Mouse (Mus musculus): ENCODE results near the gene Sgk1. TPM values are rescaled to one million over a fixed set of nuclear protein-coding genes. Genes with fewer than 3 reads are reported as not detected.
A peak's percentile ranks its signal among the peaks of the same experiment; 100 is the strongest.

Gene Sgk1
- 27.7 and 29.6 TPM in 2 replicates for polyA plus RNA-seq (2014; fragmentation: Nextera tagmentation; extraction: Ambion mirVana)

DNA sequence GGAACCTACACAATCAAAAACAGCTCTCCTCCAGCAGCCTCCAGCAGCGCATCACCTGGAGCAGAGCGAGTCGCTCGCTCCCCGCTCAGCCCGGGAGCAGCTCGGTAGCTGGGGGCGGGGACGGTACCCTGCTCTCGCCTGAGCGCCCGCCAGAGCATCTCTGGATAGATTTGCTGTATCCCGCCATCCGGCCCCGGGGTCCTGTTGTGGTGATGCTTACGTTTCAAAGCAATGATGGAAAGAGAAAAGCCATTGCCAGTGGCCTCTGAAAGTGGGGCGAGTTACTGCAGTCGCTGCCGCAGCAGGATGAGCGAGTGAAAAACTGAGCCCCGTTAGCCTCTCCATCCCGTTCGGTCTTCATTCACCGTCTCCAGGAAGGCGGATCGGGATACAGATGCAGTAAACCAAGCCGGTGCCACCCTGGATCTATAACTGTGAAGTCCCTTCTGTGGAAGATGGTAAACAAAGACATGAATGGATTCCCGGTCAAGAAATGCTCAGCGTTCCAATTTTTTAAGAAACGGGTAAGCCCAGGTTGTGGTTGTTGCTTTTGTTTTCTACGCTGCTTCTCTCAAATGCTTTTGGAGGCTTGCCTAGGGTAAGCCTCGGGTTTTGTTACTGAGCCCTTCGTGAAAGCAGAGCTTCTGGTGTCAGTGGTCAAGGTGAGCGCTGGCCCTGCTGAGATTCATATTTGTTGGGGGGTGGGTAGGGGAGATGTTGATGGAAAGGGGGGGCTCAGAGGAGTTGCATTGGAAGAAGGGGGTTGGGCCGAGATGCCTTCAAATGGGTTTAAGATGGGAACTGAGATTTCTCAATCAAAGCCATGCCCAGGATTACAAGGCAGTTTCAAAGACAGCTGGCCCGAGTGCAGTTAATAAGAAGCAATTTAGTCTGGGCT, at the start of gene Sgk1:
Sgk1 (plus strand) TSS at position 1 of the 898 bp plus-strand sequence.
- H3K27ac ChIP-seq (ENCODE audit: low read depth): no peak within 1 kb of the TSS
- DNase-seq (ENCODE audit: low spot score): peak; percentile 67
- no peak within 1 kb of the TSS for H3K9ac ChIP-seq (ENCODE audit: low read length)
- peak within 1 kb of the TSS; percentile 46 for H3K4me2 ChIP-seq (ENCODE audit: low read length)
- WGBS: 3% methylated on average over 36 of the region's 36 CpGs
- peaks cover 17% of the 10 kb centered on the region for H3K27me3 ChIP-seq (replicated peaks; ENCODE audit: control insufficient read depth, insufficient read depth, low read length)
- H3K4me1 ChIP-seq (replicated peaks; ENCODE audit: control insufficient read depth, insufficient read depth, low read length): peaks cover 7% of the 10 kb centered on the region
- no peaks in the 10 kb centered on the region for H3K9me3 ChIP-seq (ENCODE audit: control insufficient read depth, low read length)
- no peak for ATAC-seq (replicated peaks; ENCODE audit: low FRiP score, low TSS enrichment, low read depth)
- peak within 1 kb of the TSS; percentile 20 for H3K4me3 ChIP-seq (ENCODE audit: low read depth, low read length)
- no peaks in the 10 kb centered on the region for H3K36me3 ChIP-seq (ENCODE audit: control insufficient read depth, insufficient read depth, low read length)

DNA sequence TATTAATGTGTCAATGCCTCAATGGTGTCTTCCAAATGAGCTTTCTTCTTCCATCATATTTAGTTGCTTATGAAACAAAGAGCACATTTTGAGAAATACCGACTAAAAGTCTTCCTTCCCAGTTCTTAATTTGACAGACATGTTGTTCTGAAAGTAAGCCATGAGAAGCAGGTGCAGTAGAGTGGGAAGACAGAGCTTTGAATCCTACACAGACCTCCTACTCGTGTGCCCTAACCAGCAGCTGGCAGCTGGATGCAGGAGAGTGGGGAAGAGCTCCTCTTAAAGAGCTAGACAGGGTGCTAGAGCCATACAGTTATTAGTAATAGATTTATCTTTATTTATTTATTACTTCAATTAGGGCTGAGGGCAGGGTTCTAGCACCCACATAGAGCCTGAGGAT, 49.7 kb upstream of the Sgk1 start:
- H3K4me3 ChIP-seq (ENCODE audit: low read depth, low read length): no peak overlapping the region
- no peaks in the 10 kb centered on the region for H3K27me3 ChIP-seq (replicated peaks; ENCODE audit: control insufficient read depth, insufficient read depth, low read length)
- H3K4me2 ChIP-seq (ENCODE audit: low read length): no peak overlapping the region
- no peaks in the 10 kb centered on the region for H3K9me3 ChIP-seq (ENCODE audit: control insufficient read depth, low read length)
- H3K9ac ChIP-seq (ENCODE audit: low read length): no peak overlapping the region
- 69% methylated on average over 2 of the region's 2 CpGs for WGBS
- no peak overlapping the region for H3K27ac ChIP-seq (ENCODE audit: low read depth)
- no peak for ATAC-seq (replicated peaks; ENCODE audit: low FRiP score, low TSS enrichment, low read depth)
- no peak for DNase-seq (ENCODE audit: low spot score)
- H3K36me3 ChIP-seq (ENCODE audit: control insufficient read depth, insufficient read depth, low read length): no peaks in the 10 kb centered on the region
- H3K4me1 ChIP-seq (replicated peaks; ENCODE audit: control insufficient read depth, insufficient read depth, low read length): peaks cover 8% of the 10 kb centered on the region

DNA sequence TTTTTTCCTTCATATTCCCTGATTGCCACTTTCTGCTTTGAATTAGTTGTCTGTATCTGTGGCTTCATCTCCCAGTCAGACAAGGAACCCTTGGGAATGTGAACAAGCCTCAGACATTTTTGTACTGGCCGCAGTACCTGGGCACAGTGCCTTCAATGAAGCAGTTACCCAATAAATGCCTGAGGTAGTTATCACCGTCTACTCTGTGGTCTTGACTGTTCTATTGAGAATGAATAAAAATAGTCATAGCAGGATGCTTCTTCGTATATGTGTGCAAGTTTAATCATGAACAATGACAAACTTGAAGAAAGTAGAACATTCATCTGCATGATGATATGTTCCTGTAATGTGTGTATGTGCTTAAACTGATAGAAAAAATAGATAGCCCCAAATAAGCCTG, 48.2 kb upstream of the Sgk1 start:
- Histone ChIP-seq H3K4me1 (replicated peaks; ENCODE audit: control insufficient read depth, insufficient read depth, low read length) (peaks cover 5% of the 10 kb centered on the region), H3K27me3 (replicated peaks; ENCODE audit: control insufficient read depth, insufficient read depth, low read length) (no peaks in the 10 kb centered on the region), H3K4me3 (ENCODE audit: low read depth, low read length) (no peak overlapping the region), H3K4me2 (ENCODE audit: low read length) (no peak overlapping the region), H3K9me3 (ENCODE audit: control insufficient read depth, low read length) (no peaks in the 10 kb centered on the region), H3K27ac (ENCODE audit: low read depth) (no peak overlapping the region), H3K36me3 (ENCODE audit: control insufficient read depth, insufficient read depth, low read length) (no peaks in the 10 kb centered on the region), H3K9ac (ENCODE audit: low read length) (no peak overlapping the region)
- 88% methylated on average over 3 of the region's 3 CpGs for WGBS
- no peak for ATAC-seq (replicated peaks; ENCODE audit: low FRiP score, low TSS enrichment, low read depth)
- no peak for DNase-seq (ENCODE audit: low spot score)

DNA sequence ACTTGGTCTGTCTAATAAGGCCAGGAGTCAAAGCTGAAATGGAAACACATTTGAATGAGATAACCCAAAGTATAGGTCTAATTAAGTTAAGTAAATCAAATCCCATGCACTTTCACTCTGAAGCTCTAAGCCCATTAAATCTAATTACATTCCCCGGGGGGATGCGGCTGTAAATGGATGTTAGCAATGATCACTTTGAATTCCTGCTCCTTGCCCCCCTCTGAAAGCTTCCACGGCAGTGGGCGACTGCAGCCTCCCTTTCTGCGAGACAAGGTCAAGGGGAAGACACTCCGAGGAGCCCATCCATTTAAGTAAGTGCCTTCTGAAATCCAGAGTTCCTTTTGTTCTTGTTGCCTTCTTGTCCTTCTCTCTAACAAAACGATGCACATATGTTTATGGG, 46.9 kb upstream of the Sgk1 start:
- Histone ChIP-seq H3K9me3 (ENCODE audit: control insufficient read depth, low read length) (no peaks in the 10 kb centered on the region), H3K4me1 (replicated peaks; ENCODE audit: control insufficient read depth, insufficient read depth, low read length) (no peaks in the 10 kb centered on the region), H3K4me3 (ENCODE audit: low read depth, low read length) (no peak overlapping the region), H3K9ac (ENCODE audit: low read length) (no peak overlapping the region), H3K27me3 (replicated peaks; ENCODE audit: control insufficient read depth, insufficient read depth, low read length) (no peaks in the 10 kb centered on the region), H3K4me2 (ENCODE audit: low read length) (no peak overlapping the region), H3K27ac (ENCODE audit: low read depth) (no peak overlapping the region), H3K36me3 (ENCODE audit: control insufficient read depth, insufficient read depth, low read length) (no peaks in the 10 kb centered on the region)
- DNase-seq (ENCODE audit: low spot score) (no peak), ATAC-seq (replicated peaks; ENCODE audit: low FRiP score, low TSS enrichment, low read depth) (no peak)
- WGBS: 55% methylated on average over 7 of the region's 7 CpGs

DNA sequence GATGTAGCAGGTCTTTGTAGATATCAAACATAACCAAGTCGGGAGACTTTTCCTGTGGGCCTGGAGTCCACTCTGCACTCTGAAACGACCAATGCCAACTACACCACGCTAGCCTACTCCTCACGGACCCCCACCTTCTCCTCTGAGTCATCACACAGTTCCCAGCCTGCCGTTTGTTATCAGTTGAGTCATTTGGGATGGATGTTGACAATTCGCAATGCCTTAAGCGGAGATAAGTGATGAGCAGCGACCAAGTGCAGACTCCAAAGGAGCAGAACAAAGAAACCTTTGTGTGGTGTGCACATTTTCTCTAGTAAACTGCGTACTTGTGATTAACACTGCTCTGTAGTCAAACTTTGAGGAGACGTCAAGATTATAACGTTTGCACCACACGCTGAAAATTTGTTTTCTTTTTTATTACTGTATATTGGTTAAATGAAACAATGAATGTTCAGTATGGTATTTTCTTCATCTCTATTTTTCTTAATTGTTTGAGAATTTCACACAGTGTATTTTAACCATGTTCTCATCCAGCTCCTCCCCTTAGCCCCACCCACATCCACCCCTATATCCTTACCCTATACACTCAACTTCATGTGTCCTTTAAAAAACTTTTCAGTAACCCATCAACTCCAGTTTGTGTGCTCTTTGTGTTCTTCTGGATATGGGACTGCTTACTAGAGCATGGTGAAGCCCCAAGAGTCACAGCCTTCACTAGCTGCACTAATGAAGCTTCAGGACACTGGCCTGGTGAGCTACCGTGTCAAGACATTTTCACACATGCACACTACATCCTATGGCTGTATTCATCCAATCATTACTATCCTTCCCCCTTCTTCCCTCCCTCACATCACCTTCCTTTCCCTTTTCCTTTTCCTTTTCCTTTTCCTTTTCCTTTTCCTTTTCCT, 42.5 kb upstream of the Sgk1 start:
- Histone ChIP-seq H3K27ac (ENCODE audit: low read depth) (no peak overlapping the region), H3K9ac (ENCODE audit: low read length) (no peak overlapping the region), H3K4me3 (ENCODE audit: low read depth, low read length) (no peak overlapping the region), H3K4me1 (replicated peaks; ENCODE audit: control insufficient read depth, insufficient read depth, low read length) (no peaks in the 10 kb centered on the region), H3K27me3 (replicated peaks; ENCODE audit: control insufficient read depth, insufficient read depth, low read length) (no peaks in the 10 kb centered on the region), H3K36me3 (ENCODE audit: control insufficient read depth, insufficient read depth, low read length) (no peaks in the 10 kb centered on the region), H3K9me3 (ENCODE audit: control insufficient read depth, low read length) (no peaks in the 10 kb centered on the region), H3K4me2 (ENCODE audit: low read length) (no peak overlapping the region)
- DNase-seq (ENCODE audit: low spot score): no peak
- ATAC-seq (replicated peaks; ENCODE audit: low FRiP score, low TSS enrichment, low read depth): peak; percentile 81
- 49% methylated on average over 13 of the region's 13 CpGs for WGBS

DNA sequence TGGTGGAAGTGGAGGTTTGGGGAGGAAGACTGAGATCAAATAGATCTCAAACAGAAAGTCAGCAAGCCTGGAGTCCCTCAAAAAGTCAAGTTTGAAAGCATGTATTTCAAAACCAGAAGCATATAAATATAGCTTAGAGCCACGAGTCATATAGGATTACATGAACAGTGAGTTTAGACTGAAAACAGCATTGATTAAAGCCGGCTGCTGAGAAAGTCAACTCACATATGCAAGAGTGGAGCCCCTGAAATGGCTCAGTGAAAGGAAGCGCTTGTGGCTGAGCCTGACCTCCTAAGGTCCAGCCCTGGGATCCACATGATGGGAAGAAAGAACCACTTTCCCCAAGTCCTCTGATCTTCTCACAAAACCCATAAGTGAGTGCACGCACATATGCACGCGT, 38.7 kb upstream of the Sgk1 start:
- no peaks in the 10 kb centered on the region for H3K9me3 ChIP-seq (ENCODE audit: control insufficient read depth, low read length)
- no peak overlapping the region for H3K4me3 ChIP-seq (ENCODE audit: low read depth, low read length)
- no peak overlapping the region for H3K27ac ChIP-seq (ENCODE audit: low read depth)
- DNase-seq (ENCODE audit: low spot score) (no peak), ATAC-seq (replicated peaks; ENCODE audit: low FRiP score, low TSS enrichment, low read depth) (no peak)
- H3K4me1 ChIP-seq (replicated peaks; ENCODE audit: control insufficient read depth, insufficient read depth, low read length): no peaks in the 10 kb centered on the region
- no peaks in the 10 kb centered on the region for H3K27me3 ChIP-seq (replicated peaks; ENCODE audit: control insufficient read depth, insufficient read depth, low read length)
- WGBS: 78% methylated on average over 6 of the region's 6 CpGs
- no peaks in the 10 kb centered on the region for H3K36me3 ChIP-seq (ENCODE audit: control insufficient read depth, insufficient read depth, low read length)
- no peak overlapping the region for H3K4me2 ChIP-seq (ENCODE audit: low read length)
- H3K9ac ChIP-seq (ENCODE audit: low read length): no peak overlapping the region

DNA sequence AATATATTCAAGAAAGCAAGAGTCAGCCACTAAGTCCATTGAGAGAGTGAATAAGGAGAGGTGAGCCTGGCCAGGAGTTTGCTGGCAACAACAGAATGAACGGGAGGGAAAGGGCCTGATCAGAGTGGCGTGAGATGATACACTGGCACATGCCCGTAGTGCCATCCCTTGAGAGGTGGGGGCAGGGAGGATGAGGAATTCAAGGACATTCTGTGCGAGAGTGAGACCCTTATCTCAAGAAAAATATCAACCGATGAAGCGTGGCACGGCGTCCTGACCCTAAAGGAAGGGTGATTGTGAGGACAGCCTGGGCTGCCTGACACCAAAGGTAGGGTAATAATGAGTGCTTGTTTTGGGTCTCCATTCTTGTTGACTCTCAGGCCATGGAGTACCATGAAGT, 38.1 kb upstream of the Sgk1 start:
- no peak for ATAC-seq (replicated peaks; ENCODE audit: low FRiP score, low TSS enrichment, low read depth)
- no peaks in the 10 kb centered on the region for H3K9me3 ChIP-seq (ENCODE audit: control insufficient read depth, low read length)

DNA sequence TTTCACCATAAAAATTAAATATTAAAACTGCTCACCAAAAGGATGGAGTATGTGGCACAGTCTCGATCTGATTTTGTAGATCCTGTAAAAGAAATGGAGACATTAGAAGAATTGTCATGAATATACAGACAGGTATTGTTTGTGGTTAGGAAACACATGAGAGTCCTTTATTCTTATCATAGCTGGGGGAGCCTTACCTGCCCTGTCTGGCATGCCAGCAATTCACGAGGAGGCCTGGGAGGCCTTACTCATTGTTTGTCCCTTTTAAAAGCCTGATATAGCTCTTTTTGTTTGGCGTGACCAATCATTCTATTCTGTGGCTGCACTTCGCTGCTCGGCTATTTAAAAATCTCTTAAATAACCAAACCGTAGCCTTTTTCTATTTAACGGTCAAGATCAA, 37.6 kb upstream of the Sgk1 start:
- DNase-seq (ENCODE audit: low spot score): no peak
- Histone ChIP-seq H3K27ac (ENCODE audit: low read depth) (no peak overlapping the region), H3K4me2 (ENCODE audit: low read length) (no peak overlapping the region), H3K27me3 (replicated peaks; ENCODE audit: control insufficient read depth, insufficient read depth, low read length) (no peaks in the 10 kb centered on the region), H3K4me3 (ENCODE audit: low read depth, low read length) (no peak overlapping the region), H3K36me3 (ENCODE audit: control insufficient read depth, insufficient read depth, low read length) (no peaks in the 10 kb centered on the region), H3K9ac (ENCODE audit: low read length) (no peak overlapping the region), H3K9me3 (ENCODE audit: control insufficient read depth, low read length) (no peaks in the 10 kb centered on the region), H3K4me1 (replicated peaks; ENCODE audit: control insufficient read depth, insufficient read depth, low read length) (no peaks in the 10 kb centered on the region)
- ATAC-seq (replicated peaks; ENCODE audit: low FRiP score, low TSS enrichment, low read depth): no peak
- 82% methylated on average over 7 of the region's 7 CpGs for WGBS

More for the DNA sequence above, 38.1 kb upstream of the Sgk1 start:
- Histone ChIP-seq H3K27ac (ENCODE audit: low read depth) (no peak overlapping the region), H3K4me2 (ENCODE audit: low read length) (no peak overlapping the region), H3K36me3 (ENCODE audit: control insufficient read depth, insufficient read depth, low read length) (no peaks in the 10 kb centered on the region), H3K27me3 (replicated peaks; ENCODE audit: control insufficient read depth, insufficient read depth, low read length) (no peaks in the 10 kb centered on the region), H3K9ac (ENCODE audit: low read length) (no peak overlapping the region), H3K4me1 (replicated peaks; ENCODE audit: control insufficient read depth, insufficient read depth, low read length) (no peaks in the 10 kb centered on the region), H3K4me3 (ENCODE audit: low read depth, low read length) (no peak overlapping the region)
- no peak for DNase-seq (ENCODE audit: low spot score)
- WGBS: 75% methylated on average over 8 of the region's 8 CpGs

Measured in intestine, embryonic 14.5 days (tissue).